Mouse (Mus musculus) liver, postnatal 0 days (tissue): ENCODE measurements at regions not wholly inside any gene's neighbourhood (a gene's known extent, or its start where the extent isn't known, plus 50 kb on each side); places are given as distances from the start of the nearest gene placed in this dataset.

Experiments used
- CTCF ChIP-seq: sonication (generic); IDR thresholded peaks from 2 replicates; pipeline ENCODE4 v1.5.1; 2016; ENCODE audit warnings: antibody characterized with exemption, low read depth
- EP300 ChIP-seq: IDR thresholded peaks from 2 replicates; pipeline ENCODE4 v1.6.1; 2016; ENCODE audit warnings: antibody characterized with exemption, low read depth, mild to moderate bottlenecking

- TF ChIP-seq CTCF: no peak
- TF ChIP-seq EP300: no peak
These were observed 194.8 kb downstream of the Pcdh10 start for GRCm38 (mm10) chr3:45572995-45573394.
